Mouse (Mus musculus) CH12.LX (cell line): ENCODE results near the gene Abhd16a.

Experiments
- CHD1 ChIP-seq: IDR thresholded peaks from 2 replicates; pipeline ENCODE4 v1.6.1; 2012; ENCODE audit warnings: low read depth, low read length, improper control_type of control experiment, inconsistent platforms
- CTCF ChIP-seq, 2 experiments: IDR thresholded peaks in 1 of 2; conservative IDR thresholded peaks in 1 of 2; 2 replicates each; pipeline ENCODE4 v1.5.1; 2011 to 2012; ENCODE audit warnings: low read depth in 2 of 2, low read length in 2 of 2, improper control_type of control experiment in 1 of 2, inconsistent platforms in 1 of 2, mild to moderate bottlenecking in 1 of 2, moderate library complexity in 1 of 2
- E2F4 ChIP-seq: IDR thresholded peaks from 2 replicates; pipeline ENCODE4 v1.6.1; 2011; ENCODE audit warnings: low read depth, low read length, improper control_type of control experiment; ENCODE audit not compliant: insufficient replicate concordance
- JUND ChIP-seq: conservative IDR thresholded peaks from 2 replicates; pipeline ENCODE4 v1.6.1; 2011; ENCODE audit warnings: low read depth, low read length, improper control_type of control experiment
- MEF2A ChIP-seq: IDR thresholded peaks from 2 replicates; pipeline ENCODE4 v1.6.1; 2014; ENCODE audit warnings: low read depth, mild to moderate bottlenecking, inconsistent platforms, low read length, improper control_type of control experiment, borderline replicate concordance
- MYC ChIP-seq: IDR thresholded peaks from 2 replicates; pipeline ENCODE4 v1.6.1; 2011; ENCODE audit warnings: low read depth, mild to moderate bottlenecking, improper control_type of control experiment, low read length
- POLR2A ChIP-seq: IDR thresholded peaks from 2 replicates; pipeline ENCODE4 v1.6.1; 2011; ENCODE audit warnings: low read depth, mild to moderate bottlenecking, improper control_type of control experiment, low read length
- RCOR1 ChIP-seq: conservative IDR thresholded peaks from 2 replicates; pipeline ENCODE4 v1.6.1; 2012; ENCODE audit warnings: low read depth, mild to moderate bottlenecking, inconsistent platforms, low read length, improper control_type of control experiment
- SIN3A ChIP-seq: IDR thresholded peaks from 2 replicates; pipeline ENCODE4 v1.6.1; 2012; ENCODE audit warnings: low read length, improper control_type of control experiment, inconsistent platforms
- SMC3 ChIP-seq: IDR thresholded peaks from 2 replicates; pipeline ENCODE4 v1.6.1; 2011; ENCODE audit warnings: low read depth, low read length, improper control_type of control experiment
- TBP ChIP-seq: conservative IDR thresholded peaks from 2 replicates; pipeline ENCODE4 v1.6.1; 2011; ENCODE audit warnings: low read depth, low read length, improper control_type of control experiment

- TF ChIP-seq RCOR1 (no peak), CTCF (conservative IDR thresholded peaks at IDR 0.05 in 1 of 2, IDR thresholded peaks at IDR 0.05 in 1 of 2; ENCODE audit: low read depth in 2 of 2, low read length in 2 of 2) (no peak), POLR2A (no peak), SIN3A (no peak), SMC3 (no peak), JUND (no peak), CHD1 (no peak), TBP (no peak), E2F4 (no peak), MEF2A (no peak), MYC (no peak)
These were observed 1.3 kb downstream of the Abhd16a start for GRCm38 (mm10) chr17:35090166-35090932.
